Mouse (Mus musculus) CH12.LX (cell line): ENCODE measurements around the gene Ddo. TPM values are rescaled to one million over a fixed set of nuclear protein-coding genes. Genes with fewer than 3 reads are reported as not detected.

Experiments
- DNase-seq: peaks from one replicate; pipeline ENCODE4 v3.0.0-alpha.2; 2013; ENCODE audit errors: extremely low read depth
- H3K27ac ChIP-seq: 2 replicates; pipeline ENCODE4 v1.5.1; 2012; ENCODE audit warnings: low read depth, mild to moderate bottlenecking, control low read depth, moderate library complexity; ENCODE audit not compliant: insufficient read depth
- H3K27me3 ChIP-seq: replicated peaks from 2 replicates; pipeline ENCODE3; 2012; ENCODE audit warnings: inconsistent platforms
- H3K36me3 ChIP-seq, 2 experiments: replicated peaks in 1 of 2; 2 replicates each; pipeline versions ENCODE3 to v1.6.1; 2012; ENCODE audit warnings: inconsistent platforms in 1 of 2, low read length in 1 of 2, mild to moderate bottlenecking in 1 of 2, mixed read lengths in 1 of 2, moderate library complexity in 1 of 2; ENCODE audit not compliant: control insufficient read depth in 1 of 2, insufficient read depth in 1 of 2
- H3K4me1 ChIP-seq, 2 experiments: 2 replicates each; pipeline ENCODE4 v1.6.1; 2012; ENCODE audit warnings: inconsistent platforms in 1 of 2, moderate library complexity in 1 of 2; ENCODE audit not compliant: insufficient read depth in 2 of 2, control insufficient read depth in 1 of 2
- H3K4me2 ChIP-seq: 2 replicates; pipeline ENCODE4 v1.6.1; 2012; ENCODE audit warnings: low read depth, mild to moderate bottlenecking, control low read depth; ENCODE audit not compliant: poor library complexity, insufficient read depth, severe bottlenecking
- H3K4me3 ChIP-seq, 3 experiments: fragments of 150-350 bp in 1 of 3; sonication (generic) in 1 of 3; replicated peaks in 1 of 3; 2 replicates each; pipeline versions ENCODE3 to v1.5.1; 2011 to 2012; ENCODE audit warnings: low read depth in 2 of 3, low read length in 2 of 3, mild to moderate bottlenecking in 2 of 3, moderate library complexity in 2 of 3, control low read depth in 1 of 3, improper control_type of control experiment in 1 of 3, inconsistent platforms in 1 of 3, mixed read lengths in 1 of 3; ENCODE audit not compliant: poor library complexity in 1 of 3
- H3K79me2 ChIP-seq: replicated peaks from 2 replicates; pipeline ENCODE4 v1.6.1; 2012; ENCODE audit warnings: mild to moderate bottlenecking, moderate library complexity; ENCODE audit not compliant: control insufficient read depth, poor library complexity, insufficient read depth, severe bottlenecking; ENCODE audit errors: extremely low read depth
- H3K9ac ChIP-seq: 2 replicates; pipeline ENCODE4 v1.6.1; 2012; ENCODE audit warnings: low read depth, mild to moderate bottlenecking, control low read depth, moderate library complexity; ENCODE audit not compliant: insufficient read depth
- H3K9me3 ChIP-seq: replicated peaks from 2 replicates; pipeline ENCODE3; 2012; ENCODE audit warnings: low read length, inconsistent platforms, mixed read lengths
- BHLHE40 ChIP-seq: IDR thresholded peaks from 2 replicates; pipeline ENCODE4 v1.6.1; 2011; ENCODE audit warnings: mild to moderate bottlenecking, low read depth, low read length, improper control_type of control experiment
- CTCF ChIP-seq, 2 experiments: IDR thresholded peaks in 1 of 2; conservative IDR thresholded peaks in 1 of 2; 2 replicates each; pipeline ENCODE4 v1.5.1; 2011 to 2012; ENCODE audit warnings: low read depth in 2 of 2, low read length in 2 of 2, improper control_type of control experiment in 1 of 2, inconsistent platforms in 1 of 2, mild to moderate bottlenecking in 1 of 2, moderate library complexity in 1 of 2
- HCFC1 ChIP-seq: IDR thresholded peaks from 2 replicates; pipeline ENCODE4 v1.6.1; 2012; ENCODE audit warnings: low read depth, mild to moderate bottlenecking, inconsistent platforms, low read length, improper control_type of control experiment
- IRF4 ChIP-seq: IDR thresholded peaks from 2 replicates; pipeline ENCODE4 v1.6.1; 2014; ENCODE audit warnings: low read depth, mild to moderate bottlenecking, inconsistent platforms, low read length, improper control_type of control experiment
- JUND ChIP-seq: conservative IDR thresholded peaks from 2 replicates; pipeline ENCODE4 v1.6.1; 2011; ENCODE audit warnings: low read depth, low read length, improper control_type of control experiment
- MAFK ChIP-seq: IDR thresholded peaks from 2 replicates; pipeline ENCODE4 v1.6.1; 2011; ENCODE audit warnings: low read length, improper control_type of control experiment; ENCODE audit not compliant: insufficient replicate concordance
- NELFE ChIP-seq: IDR thresholded peaks from 2 replicates; pipeline ENCODE4 v1.6.1; 2011; ENCODE audit warnings: low read depth, low read length, improper control_type of control experiment
- RCOR1 ChIP-seq: conservative IDR thresholded peaks from 2 replicates; pipeline ENCODE4 v1.6.1; 2012; ENCODE audit warnings: low read depth, mild to moderate bottlenecking, inconsistent platforms, low read length, improper control_type of control experiment
- SMC3 ChIP-seq: IDR thresholded peaks from 2 replicates; pipeline ENCODE4 v1.6.1; 2011; ENCODE audit warnings: low read depth, low read length, improper control_type of control experiment
- TCF12 ChIP-seq: IDR thresholded peaks from 2 replicates; pipeline ENCODE4 v1.6.1; 2014; ENCODE audit warnings: low read depth, mild to moderate bottlenecking, inconsistent platforms, low read length, improper control_type of control experiment
- UBTF ChIP-seq: IDR thresholded peaks from 2 replicates; pipeline ENCODE4 v1.6.1; 2012; ENCODE audit warnings: low read depth, mild to moderate bottlenecking, inconsistent platforms, low read length, improper control_type of control experiment, moderate library complexity
- ZNF384 ChIP-seq: IDR thresholded peaks from 2 replicates; pipeline ENCODE4 v1.6.1; 2012; ENCODE audit warnings: low read depth, low read length, improper control_type of control experiment, inconsistent platforms
- dilution Hi-C: fragments of 300-500 bp; cut with MboI; formaldehyde crosslinking; loops from 2 replicates; pipeline ENCODE4 v1.14.3; 2020; ENCODE audit warnings: low sequenced_read_pairs; ENCODE audit not compliant: extremely low pct_unique_long_range_greater_than_20kb, extremely low pct_ligation_motif_present
- in situ Hi-C: fragments of 300-500 bp; cut with MboI; formaldehyde crosslinking; loops from 3 replicates; pipeline ENCODE4 v1.14.3; 2019; ENCODE audit warnings: low sequenced_read_pairs, low pct_ligation_motif_present, low pct_unique_long_range_greater_than_20kb, mixed read lengths
- polyA plus RNA-seq: library from polyadenylated mRNA; unstranded; fragments of >175 nt; gene quantifications from 2 replicates; pipeline ENCODE4 v1.2.1, GENCODE M21; 2012; ENCODE audit warnings: low read depth; ENCODE audit not compliant: insufficient read length
- total RNA-seq, 2 experiments: library from RNA; depleted of rRNA; stranded (reverse); fragments of 300-350 nt in 1 of 2; fragments of >200 nt in 1 of 2; gene quantifications; 2 replicates each; pipeline ENCODE4 v1.2.3; 2012 to 2014

Gene Ddo
- total and polyA plus RNA-seq, 3 experiments, result not detected

DNA sequence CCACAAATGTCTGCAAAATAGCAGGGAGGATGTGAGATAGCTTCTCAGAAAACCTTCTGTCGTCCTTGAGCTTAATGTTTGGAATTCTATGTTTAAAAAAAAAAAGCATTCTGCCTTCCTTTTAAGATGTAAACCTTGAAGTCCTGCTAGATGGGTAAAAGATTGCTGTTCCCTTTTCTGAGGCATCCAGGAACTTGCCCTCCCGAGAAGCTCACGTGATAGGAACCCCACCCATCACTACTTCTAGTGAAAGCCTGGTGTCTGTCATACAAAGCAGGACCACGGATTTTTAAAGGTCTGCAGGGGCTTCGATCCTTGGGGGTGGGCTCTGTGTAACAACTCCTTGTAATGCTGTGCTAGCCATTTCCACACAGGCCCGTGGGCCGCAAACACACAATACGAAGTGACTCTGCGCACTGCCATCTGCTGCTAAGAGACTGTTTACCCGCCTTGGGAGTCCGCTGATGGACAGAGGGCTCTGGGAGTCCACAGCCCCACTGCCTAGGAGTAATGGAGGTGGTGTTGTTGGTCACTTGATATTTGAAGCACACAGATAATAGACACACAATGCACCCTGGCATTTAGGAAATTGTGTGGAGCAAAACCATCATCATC, 96.6 kb downstream of the Ddo start:
- no peak for DNase-seq
- Histone ChIP-seq H3K9me3 (no peaks in the 10 kb centered on the region), H3K36me3 (no peaks in the 10 kb centered on the region), H3K27ac (no peak overlapping the region), H3K79me2 (no peaks in the 10 kb centered on the region), H3K4me1 (peaks cover 0 to 9% of the 10 kb centered on the region in 2 experiments; a peak in 2 of 4 replicates), H3K4me3 (no peak overlapping the region), H3K4me2 (no peak overlapping the region), H3K27me3 (no peaks in the 10 kb centered on the region), H3K9ac (no peak overlapping the region)
- in situ Hi-C loops (no loop called here), dilution Hi-C loops (no loop called here)
- no peak for TF ChIP-seq TCF12
- TF ChIP-seq BHLHE40, result peak; percentile 42; the same call in 1 of the 2 replicates

DNA sequence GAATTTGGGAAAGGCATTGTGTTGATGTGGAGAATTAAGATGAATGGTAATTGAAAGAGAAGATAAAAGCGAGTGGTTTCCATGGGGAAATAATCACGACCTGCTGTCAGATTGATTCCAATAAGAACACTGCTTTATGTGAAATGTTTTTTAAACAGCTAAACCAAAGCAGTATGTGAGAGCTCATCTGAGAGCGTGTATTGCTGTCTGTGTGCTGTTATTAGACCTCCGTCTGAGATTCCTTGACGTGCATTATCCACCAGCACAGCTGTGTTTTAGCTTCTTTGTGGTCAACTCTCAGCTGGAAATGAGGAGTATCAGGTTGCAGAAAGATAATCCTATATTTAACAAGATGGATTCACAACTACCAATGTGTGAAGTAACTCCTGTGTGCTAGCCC, 97.2 kb downstream of the Ddo start:
- Histone ChIP-seq H3K9me3 (no peaks in the 10 kb centered on the region), H3K4me3 (no peak overlapping the region), H3K4me2 (no peak overlapping the region), H3K36me3 (no peaks in the 10 kb centered on the region), H3K4me1 (peaks cover 0 to 9% of the 10 kb centered on the region in 2 experiments; a peak in 2 of 4 replicates), H3K27ac (no peak overlapping the region), H3K9ac (no peak overlapping the region), H3K79me2 (no peaks in the 10 kb centered on the region), H3K27me3 (no peaks in the 10 kb centered on the region)
- TF ChIP-seq HCFC1 (no peak), UBTF (no peak), SMC3 (no peak), CTCF (conservative IDR thresholded peaks at IDR 0.05 in 1 of 2, IDR thresholded peaks at IDR 0.05 in 1 of 2; ENCODE audit: low read depth in 2 of 2, low read length in 2 of 2) (no peak), JUND (no peak), IRF4 (no peak), TCF12 (no peak)
- no peak for DNase-seq
- in situ Hi-C loops, result no loop called here
- dilution Hi-C loops, result no loop called here

DNA sequence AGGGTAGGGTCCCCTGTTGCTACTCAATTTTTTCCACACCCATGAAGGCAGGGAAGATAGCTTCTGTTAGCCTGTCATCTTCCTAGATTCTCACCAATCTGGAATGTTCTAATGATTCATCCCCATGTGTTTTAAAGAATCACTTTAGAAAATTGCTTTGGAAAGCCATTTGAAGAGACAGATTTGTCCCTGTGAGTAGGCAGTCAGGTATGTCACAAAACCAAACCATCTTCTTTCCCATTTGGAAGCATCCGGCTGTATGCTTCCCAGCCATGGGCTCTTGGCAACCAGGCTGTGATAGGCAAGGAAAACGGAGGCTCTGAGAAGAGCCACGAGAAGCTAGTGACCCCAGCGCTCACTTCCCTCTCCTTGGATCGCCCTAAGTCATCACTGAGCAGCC, 100.4 kb downstream of the Ddo start:
- Histone ChIP-seq H3K4me2 (no peak overlapping the region), H3K36me3 (no peaks in the 10 kb centered on the region), H3K27ac (no peak overlapping the region), H3K4me1 (peaks cover 0 to 9% of the 10 kb centered on the region in 2 experiments; a peak in 2 of 4 replicates), H3K79me2 (no peaks in the 10 kb centered on the region), H3K9me3 (no peaks in the 10 kb centered on the region), H3K4me3 (no peak overlapping the region), H3K9ac (no peak overlapping the region), H3K27me3 (no peaks in the 10 kb centered on the region)
- no peak for TF ChIP-seq RCOR1
- TF ChIP-seq ZNF384, result no peak
- TF ChIP-seq MAFK, result no peak
- TF ChIP-seq NELFE, result no peak
- no peak for DNase-seq
- dilution Hi-C loops, result no loop called here
- in situ Hi-C loops, result no loop called here

Other genes with a start within 250 kb of the Ddo start
- not detected in 2 replicates for gene Slc22a16, start 59.7 kb upstream of the Ddo start, total RNA-seq (2012; rRNA removed)
- not detected in 2 replicates for gene Slc22a16, start 59.7 kb upstream of the Ddo start, total RNA-seq (2014; rRNA removed)
- gene Slc22a16, start 59.7 kb upstream of the Ddo start, polyA plus RNA-seq, result not detected in 2 replicates
- not detected in 2 replicates for gene Mettl24, start 53.3 kb downstream of the Ddo start, total RNA-seq (2012; rRNA removed)
- gene Mettl24, start 53.3 kb downstream of the Ddo start, total RNA-seq (2014; rRNA removed), result not detected in 2 replicates
- gene Mettl24, start 53.3 kb downstream of the Ddo start, polyA plus RNA-seq, result not detected in 2 replicates